Mouse (Mus musculus) left cerebral cortex, adult 9 months (tissue): Measurements from ENCODE around the gene Rbm38.

Source experiments
- DNase-seq, 2 experiments: peaks; one replicate each; pipeline ENCODE4 v3.0.0; 2022; ENCODE audit warnings: low spot score in 2 of 2

Gene Rbm38

GRCm38 (mm10) chr2:173020430-173020829, at the start of gene Rbm38:
Gene Rbm38, plus strand, starts transcription at chr2:173020498.
- DNase-seq: no peak

- no peak for DNase-seq
Measured at GRCm38 (mm10) chr2:172971865-172972264, 48.4 kb upstream of the Rbm38 start.

GRCm38 (mm10) chr2:172973806-172974565, 46.3 kb upstream of the Rbm38 start:
- no peak for DNase-seq

GRCm38 (mm10) chr2:172974701-172975100, 45.6 kb upstream of the Rbm38 start:
- DNase-seq: no peak

GRCm38 (mm10) chr2:172975159-172975558, 45.1 kb upstream of the Rbm38 start:
- no peak for DNase-seq

- no peak for DNase-seq
Measured at GRCm38 (mm10) chr2:172976661-172977238, 43.5 kb upstream of the Rbm38 start.

GRCm38 (mm10) chr2:172977409-172978130, 42.7 kb upstream of the Rbm38 start, which contains the start of gene Spo11:
Gene Spo11, plus strand, starts transcription at chr2:172977700.
- no peak for DNase-seq

- no peak for DNase-seq
Measured at GRCm38 (mm10) chr2:172978131-172978633, 42.1 kb upstream of the Rbm38 start.

GRCm38 (mm10) chr2:172979666-172980345, 40.5 kb upstream of the Rbm38 start:
- DNase-seq: no peak

- DNase-seq: no peak
Measured at GRCm38 (mm10) chr2:172982776-172983561, 37.3 kb upstream of the Rbm38 start.

- no peak for DNase-seq
Measured at GRCm38 (mm10) chr2:172990161-172990560, 30.1 kb upstream of the Rbm38 start.

GRCm38 (mm10) chr2:172996207-172996606, 24.1 kb upstream of the Rbm38 start:
- peak in 1 of 2 experiments; percentile 84 for DNase-seq

GRCm38 (mm10) chr2:172997748-172998147, 22.6 kb upstream of the Rbm38 start:
- DNase-seq: no peak

GRCm38 (mm10) chr2:172998478-172998877, 21.8 kb upstream of the Rbm38 start:
- no peak for DNase-seq

- peak; percentile 91 to 98 for DNase-seq
Measured at GRCm38 (mm10) chr2:172999630-173000284, 20.5 kb upstream of the Rbm38 start, which contains the start of gene Rae1. Gene Rae1, plus strand, starts transcription at chr2:173000117.

- DNase-seq: peak in 1 of 2 experiments; percentile 48
Measured at GRCm38 (mm10) chr2:173000285-173000652, 20.0 kb upstream of the Rbm38 start.

- peak in 1 of 2 experiments; percentile 42 for DNase-seq
Measured at GRCm38 (mm10) chr2:173000921-173001320, 19.4 kb upstream of the Rbm38 start.

GRCm38 (mm10) chr2:173003737-173004136, 16.6 kb upstream of the Rbm38 start:
- DNase-seq: no peak

GRCm38 (mm10) chr2:173010220-173010717, 10.0 kb upstream of the Rbm38 start:
- DNase-seq: no peak

- no peak for DNase-seq
Measured at GRCm38 (mm10) chr2:173011440-173011839, 8.9 kb upstream of the Rbm38 start.
